ENCODE assay signal across 18 mouse cellular contexts in genomic region chr17:29170431-29171000, GRCm38 (mm10). TPM values are rescaled to one million over a fixed set of nuclear protein-coding genes. Genes with fewer than 3 reads are reported as not detected.
DNase-seq lines count a peak whose midpoint lies in the region; ATAC-seq and TF ChIP-seq lines count a peak whose summit lies in the region.
"Had no signal": no experiment of that assay in that cellular context is flagged by ENCODE, and none has a peak within 500 bp of the region (broad histone marks: within the 10 kb centered on the region; RNA-seq: fewer than 3 reads in every experiment).

No protein-coding gene starts in this region.

- H3K27me3 ChIP-seq in kidney, embryonic 14.5 days (ENCODE audit: control insufficient read depth, insufficient read depth, low read length): no peaks in the 10 kb centered on the region
- H3K27me3 ChIP-seq in kidney, postnatal 0 days (ENCODE audit: insufficient read depth, low read length): no peaks in the 10 kb centered on the region
- H3K27me3 ChIP-seq in splenic B cell, adult 2 months (ENCODE audit: control insufficient read depth, insufficient read depth, low read length, poor library complexity, severe bottlenecking): no peaks in the 10 kb centered on the region
- no peaks in the 10 kb centered on the region for H3K27me3 ChIP-seq in intestine, embryonic 16.5 days (replicated peaks; ENCODE audit: control insufficient read depth, insufficient read depth, low read length)
- H3K27me3 ChIP-seq: forebrain, embryonic 15.5 days; neural tube, embryonic 13.5 days had no signal

- TF ChIP-seq CTCF in kidney, postnatal 0 days (IDR thresholded peaks at IDR 0.05; ENCODE audit: low read depth): no peak

- H3K4me2 ChIP-seq in kidney, embryonic 14.5 days (replicated peaks; ENCODE audit: low read depth, low read length): no peak overlapping the region
- no peak overlapping the region for H3K4me2 ChIP-seq in kidney, postnatal 0 days (ENCODE audit: low read length)
- H3K4me2 ChIP-seq in intestine, embryonic 16.5 days (ENCODE audit: low read depth, low read length): no peak overlapping the region
- H3K4me2 ChIP-seq: embryonic facial prominence, embryonic 13.5 days; forebrain, embryonic 15.5 days; liver, embryonic 11.5 days; lung, embryonic 14.5 days; midbrain, embryonic 11.5 days; neural tube, embryonic 13.5 days had no signal

- no peak overlapping the region for H3K4me3 ChIP-seq in kidney, embryonic 14.5 days (ENCODE audit: low read length)
- no peak overlapping the region for H3K4me3 ChIP-seq in kidney, postnatal 0 days (replicated peaks; ENCODE audit: low read depth, low read length)
- no peak overlapping the region for H3K4me3 ChIP-seq in intestine, embryonic 16.5 days (ENCODE audit: low read length)
- H3K4me3 ChIP-seq: embryonic facial prominence, embryonic 13.5 days; forebrain, embryonic 15.5 days; heart, embryonic 10.5 days; hindbrain, embryonic 10.5 days; neural tube, embryonic 13.5 days had no signal

- H3K27ac ChIP-seq in kidney, embryonic 14.5 days (ENCODE audit: low read depth, low read length): no peak overlapping the region
- H3K27ac ChIP-seq in kidney, postnatal 0 days: 0 out of 2 replicates have a peak overlapping the region, but pooled peaks have one; percentile 54
- no peak overlapping the region for H3K27ac ChIP-seq in intestine, embryonic 16.5 days (ENCODE audit: low read length)
- H3K27ac ChIP-seq: embryonic facial prominence, embryonic 13.5 days; forebrain, embryonic 15.5 days; heart, embryonic 10.5 days; hindbrain, embryonic 10.5 days; neural tube, embryonic 13.5 days had no signal

- peak; percentile 46 for DNase-seq in kidney, adult 11 months
- DNase-seq in urinary bladder, adult 2 months (ENCODE audit: low spot score): peak; percentile 19
- DNase-seq in urinary bladder, postnatal 10 days (ENCODE audit: low spot score): no peak
- DNase-seq in kidney, postnatal 0 days (ENCODE audit: low spot score): no peak
- peak; percentile 67 for DNase-seq in splenic B cell, adult 2 months (ENCODE audit: low read depth, low spot score)
- DNase-seq in adrenal gland, adult 8-10 months: no peak

- no peaks in the 10 kb centered on the region for H3K36me3 ChIP-seq in kidney, embryonic 14.5 days (ENCODE audit: control insufficient read depth, insufficient read depth, low read length)
- H3K36me3 ChIP-seq in kidney, postnatal 0 days (ENCODE audit: insufficient read depth, low read length): no peaks in the 10 kb centered on the region
- no peaks in the 10 kb centered on the region for H3K36me3 ChIP-seq in splenic B cell, adult 2 months (ENCODE audit: control insufficient read depth, insufficient read depth, low read length, poor library complexity, severe bottlenecking)
- no peaks in the 10 kb centered on the region for H3K36me3 ChIP-seq in intestine, embryonic 16.5 days (ENCODE audit: control insufficient read depth, insufficient read depth, low read length)
- H3K36me3 ChIP-seq: embryonic facial prominence, embryonic 13.5 days; forebrain, embryonic 15.5 days; heart, embryonic 10.5 days; hindbrain, embryonic 10.5 days; neural tube, embryonic 13.5 days had no signal

- peaks cover 16% of the 10 kb centered on the region; the same call in 1 of the 2 replicates for H3K4me1 ChIP-seq in kidney, embryonic 14.5 days (ENCODE audit: control insufficient read depth, insufficient read depth, low read length)
- H3K4me1 ChIP-seq in kidney, postnatal 0 days (replicated peaks; ENCODE audit: insufficient read depth, low read length): peaks cover 9% of the 10 kb centered on the region; the same call in 1 of the 2 replicates
- H3K4me1 ChIP-seq in intestine, embryonic 16.5 days (ENCODE audit: control insufficient read depth, insufficient read depth, low read length): peaks cover 11% of the 10 kb centered on the region; the same call in 1 of the 2 replicates

- no peaks in the 10 kb centered on the region for H3K9me3 ChIP-seq in kidney, embryonic 14.5 days (ENCODE audit: control insufficient read depth, low read length)
- no peaks in the 10 kb centered on the region for H3K9me3 ChIP-seq in kidney, postnatal 0 days (replicated peaks; ENCODE audit: low read length)
- H3K9me3 ChIP-seq in intestine, embryonic 16.5 days (ENCODE audit: control insufficient read depth, low read length): no peaks in the 10 kb centered on the region
- H3K9me3 ChIP-seq: embryonic facial prominence, embryonic 13.5 days; forebrain, embryonic 15.5 days; heart, embryonic 10.5 days; hindbrain, embryonic 10.5 days; neural tube, embryonic 13.5 days had no signal

- no peak for ATAC-seq in kidney, embryonic 14.5 days (ENCODE audit: low FRiP score, low TSS enrichment)
- no peak for ATAC-seq in kidney, postnatal 0 days (replicated peaks; ENCODE audit: low FRiP score, low read depth)
- ATAC-seq in intestine, embryonic 16.5 days: no peak

- no peak overlapping the region for H3K9ac ChIP-seq in kidney, embryonic 14.5 days (ENCODE audit: low read depth, low read length)
- H3K9ac ChIP-seq in kidney, postnatal 0 days (ENCODE audit: low read depth, low read length): no peak overlapping the region
- H3K9ac ChIP-seq in intestine, embryonic 16.5 days (ENCODE audit: low read depth, low read length): no peak overlapping the region
- H3K9ac ChIP-seq: embryonic facial prominence, embryonic 13.5 days; forebrain, embryonic 15.5 days; lung, embryonic 14.5 days; neural tube, embryonic 13.5 days had no signal

- 61% methylated on average over 14 of the region's 14 CpGs for WGBS in kidney, embryonic 14.5 days
- WGBS in kidney, postnatal 0 days: 55% methylated on average over 14 of the region's 14 CpGs
- 70% methylated on average over 14 of the region's 14 CpGs for WGBS in intestine, embryonic 16.5 days

RNA-seq across cellular contexts. Expression of gene Rab44, which starts 56.6 kb away (rescaled TPM):
- polyA plus RNA-seq in kidney, embryonic 14.5 days (2014; fragmentation: Nextera tagmentation; extraction: Ambion mirVana): 0.39 TPM in 1 of 2 replicates, not detected in the other
- 1.5 and 1.9 TPM in 2 replicates for polyA plus RNA-seq in urinary bladder, adult 2 months (2012; rRNA removed)
- polyA plus RNA-seq in kidney, postnatal 0 days (2015; fragmentation: Nextera tagmentation; extraction: Ambion mirVana): 0.21 and 0.22 TPM in 2 replicates
- under 1 TPM; 0.15 to 0.87 (median 0.39) TPM for total RNA-seq in adrenal gland, adult 8-10 months (2022)
- 0.34 and 0.70 TPM in 2 replicates for polyA plus RNA-seq in intestine, embryonic 16.5 days (2015; fragmentation: Nextera tagmentation; extraction: Ambion mirVana)
- polyA plus RNA-seq: activated CD4-positive, CD25-positive, alpha-beta regulatory T cell, adult 4 months; hindbrain, embryonic 10.5 days; limb, embryonic 11.5 days had no signal

Comparison
In these comparisons a context has a peak if more than half of its experiments do, and no peak if none do; other contexts are left out.
1. DNase-seq: peak in kidney, adult 11 months (single experiment), urinary bladder, adult 2 months (single experiment) and splenic B cell, adult 2 months (single experiment); none in urinary bladder, postnatal 10 days (single experiment), kidney, postnatal 0 days (single experiment) and adrenal gland, adult 8-10 months (single experiment).